Mouse (Mus musculus) liver, adult 2 months (tissue): Measurements from ENCODE around the gene Creb5.

ENCODE experiments used
- CTCF ChIP-seq: fragments of 200-500 bp; IDR thresholded peaks from 2 replicates; pipeline ENCODE4 v1.5.1; 2011; ENCODE audit warnings: low read depth, low read length, control low read depth
- POLR2A ChIP-seq: fragments of 200-500 bp; IDR thresholded peaks from 2 replicates; pipeline ENCODE4 v1.6.1; 2011; ENCODE audit warnings: low read length, control low read depth; ENCODE audit not compliant: insufficient read depth; ENCODE audit errors: extremely low read depth

DNA sequence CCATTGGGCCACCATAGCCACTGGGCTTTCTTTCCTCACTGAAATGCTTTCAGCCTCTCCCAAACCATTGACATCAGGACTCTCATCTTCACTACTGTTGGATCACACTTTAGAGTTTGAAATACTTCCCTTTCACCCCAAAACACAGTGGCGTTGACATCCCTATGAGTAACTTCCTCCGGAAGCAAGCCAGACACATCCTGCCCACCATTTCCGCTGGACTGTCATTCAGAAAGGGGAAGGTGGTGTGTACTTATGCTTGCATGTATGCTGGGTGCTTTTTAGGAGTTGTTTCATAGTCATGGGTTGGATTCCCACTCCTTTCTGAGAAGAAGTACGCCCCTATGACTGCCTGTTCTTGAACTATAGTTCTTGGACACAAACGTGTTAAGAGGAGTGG is 82.9 kb downstream of the Creb5 start:
- TF ChIP-seq POLR2A (no peak), CTCF (no peak)
